In the genomic region with DNA sequence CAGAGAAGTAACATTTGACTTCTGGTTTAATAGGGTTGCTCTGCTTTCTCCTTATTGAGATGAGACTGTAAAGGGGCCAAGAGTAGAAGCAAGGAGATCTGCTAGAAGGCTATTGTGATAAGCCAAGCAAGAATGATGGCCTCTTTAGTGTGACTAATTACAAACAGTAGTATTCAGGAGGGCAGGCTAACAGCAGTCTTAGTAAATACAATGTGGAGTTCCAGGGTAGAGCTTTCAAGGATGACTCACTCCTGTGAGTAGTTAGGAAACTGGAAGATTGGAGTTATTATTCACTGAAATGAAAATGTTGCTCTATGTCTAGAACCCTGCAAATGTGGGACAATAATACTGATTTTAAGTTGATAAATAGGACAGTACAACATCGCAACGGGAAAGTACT, we compare ENCODE assay signal across 13 mouse cellular contexts.
"Had no signal": no experiment of that assay in that cellular context is flagged by ENCODE, and none has a peak within 500 bp of the region (broad histone marks: within the 10 kb centered on the region; RNA-seq: fewer than 3 reads in every experiment).

No protein-coding gene starts in this region.

- DNase-seq: liver, postnatal 0 days; lung, adult 2 months; lung, postnatal 14 days; lung, postnatal 36 days; retina, postnatal 1 day; right cerebral cortex, adult 18-20 months; right cerebral cortex, postnatal 14 days; thymus, adult 18-20 months; thymus, postnatal 14 days; thymus, postnatal 36 days had no signal

- ATAC-seq: liver, postnatal 0 days; lung, postnatal 0 days; midbrain, embryonic 13.5 days; midbrain, embryonic 15.5 days had no signal
